Mouse (Mus musculus): ENCODE results near the gene Sema3g.

DNA sequence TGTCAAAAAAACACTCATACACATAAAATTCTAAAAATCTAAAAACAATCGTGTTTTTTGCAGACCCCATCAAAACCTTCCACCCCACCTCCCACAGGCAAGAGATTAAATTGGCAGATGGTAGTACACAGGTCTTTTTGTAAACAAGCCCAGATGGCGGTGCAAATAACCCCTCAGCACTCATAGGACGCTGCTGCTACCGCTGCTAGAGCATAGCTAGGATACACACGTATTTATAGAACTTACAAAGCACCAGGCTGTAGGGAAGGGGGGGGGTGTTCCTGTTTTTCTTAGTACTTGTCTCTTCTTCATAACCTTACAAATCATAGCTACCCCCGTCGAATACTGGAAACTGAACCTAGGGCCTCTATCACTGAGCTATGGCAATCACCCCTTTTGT lies 23.9 kb upstream of the Sema3g start:
- TF ChIP-seq CTCF (IDR thresholded peaks at IDR 0.05; ENCODE audit: control insufficient read depth, insufficient read depth, insufficient read length) (no peak), FOSL1 (IDR thresholded peaks at IDR 0.05; ENCODE audit: insufficient read depth, low read length, poor library complexity, severe bottlenecking) (no peak), MAX (IDR thresholded peaks at IDR 0.05) (no peak)
